Mouse (Mus musculus) monocyte, adult 5-6 weeks (primary cell): ENCODE measurements around the gene Ppp4r2. TPM values are rescaled to one million over a fixed set of nuclear protein-coding genes. Genes with fewer than 3 reads are reported as not detected.
"Not testable (repeated sequence)": the region's sequence is repeated elsewhere in the genome, so short reads cannot be mapped to it uniquely, and the experiment has no call there.

ENCODE experiments used
- ATAC-seq: fragments of 153-309, 156-312 bp; replicated peaks from 2 replicates; pipeline ENCODE4 v1.8.0; 2017; ENCODE audit warnings: mild to moderate bottlenecking; ENCODE audit not compliant: low TSS enrichment, insufficient number of reproducible peaks, severe bottlenecking, poor library complexity, low FRiP score
- total RNA-seq: library from RNA; stranded (forward); fragments of 200-1000, 200-491, 200-594 nt; gene quantifications from 3 replicates; pipeline ENCODE4 v1.2.3, GENCODE M21; 2017

Gene Ppp4r2
- total RNA-seq, 1 experiment from 2014 or later = 121 TPM

GRCm38 (mm10) chr6:100826046-100826445 is 7.4 kb upstream of the Ppp4r2 start:
- no peak for ATAC-seq

- no peak for ATAC-seq
Observed at GRCm38 (mm10) chr6:100828565-100828964, 4.9 kb upstream of the Ppp4r2 start.

- no peak for ATAC-seq
Observed at GRCm38 (mm10) chr6:100829770-100830169, 3.7 kb upstream of the Ppp4r2 start.

- no peak for ATAC-seq
Observed at GRCm38 (mm10) chr6:100831188-100831587, 2.2 kb upstream of the Ppp4r2 start.

GRCm38 (mm10) chr6:100831751-100832150 is 1.7 kb upstream of the Ppp4r2 start:
- no peak for ATAC-seq

- 0 out of 2 replicates have a peak, but pooled peaks have one; percentile 14 for ATAC-seq
Observed at GRCm38 (mm10) chr6:100833811-100834481, 524 bp downstream of the Ppp4r2 start.

- ATAC-seq = no peak
Observed at GRCm38 (mm10) chr6:100834489-100835160, 1.2 kb downstream of the Ppp4r2 start.

- no peak for ATAC-seq
Observed at GRCm38 (mm10) chr6:100845058-100845457, 11.6 kb downstream of the Ppp4r2 start.

- ATAC-seq = no peak
Observed at GRCm38 (mm10) chr6:100847264-100847663, 13.8 kb downstream of the Ppp4r2 start.

GRCm38 (mm10) chr6:100848682-100849375 is 15.4 kb downstream of the Ppp4r2 start:
- no peak for ATAC-seq

GRCm38 (mm10) chr6:100850671-100851081 is 17.3 kb downstream of the Ppp4r2 start:
- peak; percentile 75 for ATAC-seq

GRCm38 (mm10) chr6:100851083-100851482 is 17.7 kb downstream of the Ppp4r2 start:
- ATAC-seq = no peak

- ATAC-seq = no peak
Observed at GRCm38 (mm10) chr6:100865321-100865720, 31.9 kb downstream of the Ppp4r2 start.

GRCm38 (mm10) chr6:100865788-100866187 is 32.4 kb downstream of the Ppp4r2 start:
- ATAC-seq = peak; percentile 68

- ATAC-seq = not testable (repeated sequence)
Observed at GRCm38 (mm10) chr6:100866246-100866645, 32.8 kb downstream of the Ppp4r2 start.

- ATAC-seq = no peak
Observed at GRCm38 (mm10) chr6:100868863-100869262, 35.4 kb downstream of the Ppp4r2 start.

GRCm38 (mm10) chr6:100869909-100870308 is 36.5 kb downstream of the Ppp4r2 start:
- no peak for ATAC-seq

GRCm38 (mm10) chr6:100873191-100873590 is 39.8 kb downstream of the Ppp4r2 start:
- no peak for ATAC-seq

GRCm38 (mm10) chr6:100875862-100876623 is 42.6 kb downstream of the Ppp4r2 start:
- peak; percentile 47; the same call in 1 of the 2 replicates for ATAC-seq
